Mouse (Mus musculus) left cerebral cortex, adult 18-20 months (tissue): ENCODE results near the gene Sec61g. TPM values are rescaled to one million over a fixed set of nuclear protein-coding genes. Genes with fewer than 3 reads are reported as not detected.

Source experiments
- total RNA-seq, 2 experiments: library from RNA; stranded (reverse); gene quantifications; 2 replicates each; pipeline ENCODE4 v1.2.3; 2021

Gene Sec61g
- total RNA-seq, 2 experiments from 2014 or later, result 11.0 to 12.3 TPM

Other genes with a start within 250 kb of the Sec61g start
- gene Egfr, start 243.7 kb upstream of the Sec61g start, total RNA-seq, result 10 to 100 TPM in 1 of 2 experiments, 1 to 10 TPM in 1; 10.0 to 14.6 TPM